Mouse (Mus musculus): ENCODE data around the gene Scd3.

GRCm38 (mm10) chr19:44261774-44262173 is 58.7 kb downstream of the Scd3 start:
- TF ChIP-seq CTCF (IDR thresholded peaks at IDR 0.05; ENCODE audit: low read depth) (no peak), EP300 (IDR thresholded peaks at IDR 0.05; ENCODE audit: low read depth) (no peak)
